Mouse (Mus musculus) brain, embryonic 14.5 days (tissue): ENCODE data around the gene Chtop.

Source experiments
- CTCF ChIP-seq: fragments of 200-500 bp; IDR thresholded peaks from 2 replicates; pipeline ENCODE4 v1.5.1; 2012; ENCODE audit warnings: inconsistent platforms, mild to moderate bottlenecking, moderate library complexity, borderline replicate concordance; ENCODE audit not compliant: insufficient read depth, insufficient read length; ENCODE audit errors: extremely low read depth
- POLR2A ChIP-seq: fragments of 200-500 bp; IDR thresholded peaks from 2 replicates; pipeline ENCODE4 v1.6.1; 2012; ENCODE audit warnings: mild to moderate bottlenecking, inconsistent platforms, borderline replicate concordance; ENCODE audit not compliant: poor library complexity, insufficient read depth, insufficient read length, severe bottlenecking; ENCODE audit errors: extremely low read depth

GRCm38 (mm10) chr3:90475151-90475830 lies 34.0 kb downstream of the Chtop start:
- TF ChIP-seq CTCF (no peak), POLR2A (no peak)
